Mouse (Mus musculus) kidney, embryonic 16.5 days (tissue): Measurements from ENCODE around the gene Sema4d. TPM values are rescaled to one million over a fixed set of nuclear protein-coding genes. Genes with fewer than 3 reads are reported as not detected.

Experiments used
- ATAC-seq: fragments of 200-750 bp; cut with Nextera tagmentation; 2 replicates; pipeline ENCODE4 v1.8.0; 2017; ENCODE audit warnings: moderate TSS enrichment; ENCODE audit not compliant: low FRiP score, low TSS enrichment
- H3K27ac ChIP-seq: fragments of 300-500 bp; sonication (generic); 2 replicates; pipeline ENCODE4 v1.5.1; 2014; ENCODE audit warnings: low read length
- H3K27me3 ChIP-seq: fragments of 300-500 bp; sonication (generic); 2 replicates; pipeline ENCODE4 v1.6.1; 2014; ENCODE audit warnings: low read length, control low read depth, mixed read lengths; ENCODE audit not compliant: insufficient read depth
- H3K36me3 ChIP-seq: fragments of 300-500 bp; sonication (generic); 2 replicates; pipeline ENCODE4 v1.6.1; 2014; ENCODE audit warnings: low read length, control low read depth, mixed read lengths; ENCODE audit not compliant: insufficient read depth
- H3K4me1 ChIP-seq: fragments of 300-500 bp; sonication (generic); 2 replicates; pipeline ENCODE4 v1.6.1; 2014; ENCODE audit warnings: low read length, control low read depth, mixed read lengths; ENCODE audit not compliant: insufficient read depth
- H3K4me2 ChIP-seq: fragments of 300-500 bp; sonication (generic); replicated peaks from 2 replicates; pipeline ENCODE4 v1.6.1; 2014; ENCODE audit warnings: low read depth, low read length
- H3K4me3 ChIP-seq: fragments of 300-500 bp; sonication (generic); 2 replicates; pipeline ENCODE4 v1.5.1; 2014; ENCODE audit warnings: mild to moderate bottlenecking, low read length
- H3K9ac ChIP-seq: fragments of 300-500 bp; sonication (generic); replicated peaks from 2 replicates; pipeline ENCODE4 v1.6.1; 2014; ENCODE audit warnings: low read length
- H3K9me3 ChIP-seq: fragments of 300-500 bp; sonication (generic); 2 replicates; pipeline ENCODE4 v1.6.1; 2016; ENCODE audit warnings: low read length, control low read depth
- WGBS: fragments of 180-500 bp; shearing (Covaris S2); extraction: QIAGEN DNeasy Blood & Tissue Kit; methylation state at CpG from one replicate; pipeline ENCODE4 v1.1.7; 2014; 5-methylcytosine and 5-hydroxymethylcytosine counted together
- polyA plus RNA-seq: library from polyadenylated mRNA; unstranded; fragments of >200 nt; fragmentation: Nextera tagmentation; extraction: Ambion mirVana; gene quantifications from 2 replicates; pipeline ENCODE4 v1.2.1, GENCODE M21; 2015

The Sema4d gene
- polyA plus RNA-seq, 1 experiment from 2014 or later, result 29.0 TPM

DNA sequence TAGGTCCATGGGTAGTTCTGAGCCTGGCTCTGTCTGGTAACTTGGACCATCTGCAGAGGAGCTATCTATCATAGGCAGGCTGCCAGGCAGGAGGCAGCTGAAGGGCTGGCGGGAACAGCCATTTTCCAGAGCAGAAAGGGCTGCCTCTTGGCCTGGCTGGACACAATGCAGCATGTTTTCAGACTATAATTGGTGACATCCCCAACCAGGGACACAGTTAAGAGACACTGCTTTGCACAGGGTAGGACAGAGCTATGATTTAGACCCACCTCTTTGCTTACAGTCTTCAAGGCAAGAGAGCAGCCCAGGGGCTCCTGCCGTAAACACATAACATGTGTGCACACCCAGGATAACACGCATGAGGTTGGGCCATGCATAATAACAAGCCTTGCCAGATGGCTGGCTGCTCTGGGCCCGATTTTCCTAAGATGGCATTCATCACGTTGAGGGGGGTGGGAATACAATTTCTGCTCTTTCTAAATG is 23.1 kb upstream of the Sema4d start:
- Histone ChIP-seq H3K27ac (no peak overlapping the region), H3K4me3 (no peak overlapping the region), H3K4me2 (no peak overlapping the region), H3K36me3 (no peaks in the 10 kb centered on the region), H3K27me3 (no peaks in the 10 kb centered on the region), H3K4me1 (0 out of 2 replicates have a peak, but pooled peaks cover 4% of the 10 kb centered on the region), H3K9ac (no peak overlapping the region), H3K9me3 (no peaks in the 10 kb centered on the region)
- WGBS, result 83% methylated on average over 5 of the region's 5 CpGs
- no peak for ATAC-seq

DNA sequence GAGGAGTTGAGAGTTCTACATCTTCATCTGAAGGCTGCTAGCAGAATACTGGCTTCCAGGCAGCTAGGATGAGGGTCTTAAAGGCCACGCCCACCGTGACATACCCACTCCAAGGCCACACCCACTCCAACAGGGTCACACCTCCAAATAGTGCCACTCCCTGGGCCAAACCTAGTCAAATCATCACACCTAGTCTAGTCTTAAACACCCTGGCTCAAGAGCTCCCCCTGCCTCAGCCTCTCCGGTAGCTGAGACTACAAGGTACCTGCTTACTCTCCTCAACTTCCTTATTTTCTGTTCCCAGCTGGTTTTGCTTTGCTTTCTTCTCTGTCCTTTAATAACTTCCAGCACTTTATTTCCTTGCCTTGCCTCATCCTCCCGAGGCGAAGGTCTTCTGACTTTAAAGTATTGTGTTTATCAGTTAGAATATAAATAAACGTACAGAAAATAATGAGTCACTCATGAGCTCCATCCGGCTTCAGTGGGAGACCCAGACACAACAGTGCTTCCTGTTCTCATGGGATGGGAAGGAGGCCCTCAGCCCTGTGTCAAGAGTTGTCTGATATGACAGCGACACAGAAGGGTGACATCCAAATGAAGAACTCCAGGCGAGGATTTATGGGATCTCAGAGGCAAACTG is 22.4 kb upstream of the Sema4d start:
- Histone ChIP-seq H3K36me3 (no peaks in the 10 kb centered on the region), H3K27ac (no peak overlapping the region), H3K9me3 (no peaks in the 10 kb centered on the region), H3K27me3 (no peaks in the 10 kb centered on the region), H3K4me1 (0 out of 2 replicates have a peak, but pooled peaks cover 4% of the 10 kb centered on the region), H3K4me3 (no peak overlapping the region), H3K4me2 (no peak overlapping the region), H3K9ac (no peak overlapping the region)
- 74% methylated on average over 9 of the region's 9 CpGs for WGBS
- no peak for ATAC-seq

DNA sequence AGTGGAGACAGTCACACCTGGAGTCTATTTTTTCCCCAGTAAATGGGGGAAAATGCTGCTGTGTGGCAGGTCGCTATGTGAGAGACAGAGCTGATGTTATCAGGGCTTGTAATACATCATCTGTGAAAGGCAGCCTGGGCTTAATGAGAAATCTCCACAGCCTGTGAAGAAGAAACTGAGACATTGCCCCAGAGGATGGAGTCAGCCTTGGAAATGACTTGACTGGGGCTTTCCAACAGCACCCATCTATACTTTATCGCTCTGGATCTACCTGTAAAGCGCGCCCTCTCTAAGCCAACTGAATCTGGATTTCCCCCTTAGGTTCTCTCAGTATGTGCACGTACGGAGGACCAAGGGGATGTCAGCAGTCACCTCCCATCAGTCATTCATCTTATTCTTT is 21.1 kb upstream of the Sema4d start:
- Histone ChIP-seq H3K36me3 (no peaks in the 10 kb centered on the region), H3K9me3 (no peaks in the 10 kb centered on the region), H3K9ac (no peak overlapping the region), H3K4me2 (no peak overlapping the region), H3K4me1 (0 out of 2 replicates have a peak, but pooled peaks cover 4% of the 10 kb centered on the region), H3K27ac (no peak overlapping the region), H3K27me3 (no peaks in the 10 kb centered on the region), H3K4me3 (no peak overlapping the region)
- ATAC-seq, result no peak
- WGBS, result 84% methylated on average over 6 of the region's 6 CpGs

GRCm38 (mm10) chr13:51813621-51814615 is 20.4 kb upstream of the Sema4d start:
- no peak overlapping the region for H3K27ac ChIP-seq
- H3K4me1 ChIP-seq, result 0 out of 2 replicates have a peak, but pooled peaks cover 4% of the 10 kb centered on the region
- WGBS, result 52% methylated on average over 10 of the region's 10 CpGs
- no peak overlapping the region for H3K4me3 ChIP-seq
- no peak overlapping the region for H3K9ac ChIP-seq
- no peaks in the 10 kb centered on the region for H3K9me3 ChIP-seq
- H3K36me3 ChIP-seq, result no peaks in the 10 kb centered on the region
- no peaks in the 10 kb centered on the region for H3K27me3 ChIP-seq
- H3K4me2 ChIP-seq, result no peak overlapping the region
- no peak for ATAC-seq

DNA sequence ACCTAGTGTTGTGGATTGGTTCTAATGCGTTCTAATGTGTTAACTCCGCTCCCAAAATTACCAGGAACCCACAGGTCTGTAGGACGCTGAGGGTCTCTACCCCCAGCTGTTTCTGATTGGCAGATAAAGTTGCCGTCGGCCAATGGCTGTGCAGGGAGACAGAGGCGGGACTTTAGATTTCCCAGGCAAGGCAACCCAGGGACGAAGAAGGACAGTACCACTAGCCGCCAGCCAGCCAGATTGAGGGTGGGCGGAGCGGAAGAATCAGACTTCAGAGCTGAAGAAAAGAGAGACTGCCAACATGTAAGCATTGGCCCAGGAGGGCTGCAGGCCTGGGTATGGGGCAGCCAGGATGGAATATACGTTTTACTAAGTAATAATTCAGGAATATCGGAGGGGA is 14.6 kb upstream of the Sema4d start:
- 33% methylated on average over 12 of the region's 12 CpGs for WGBS
- H3K9ac ChIP-seq, result no peak overlapping the region
- no peaks in the 10 kb centered on the region for H3K9me3 ChIP-seq
- no peak overlapping the region for H3K27ac ChIP-seq
- no peaks in the 10 kb centered on the region for H3K4me1 ChIP-seq
- ATAC-seq, result peak; percentile 49; the same call in 1 of the 2 replicates
- no peaks in the 10 kb centered on the region for H3K36me3 ChIP-seq
- H3K4me3 ChIP-seq, result no peak overlapping the region
- H3K27me3 ChIP-seq, result no peaks in the 10 kb centered on the region
- H3K4me2 ChIP-seq, result no peak overlapping the region

DNA sequence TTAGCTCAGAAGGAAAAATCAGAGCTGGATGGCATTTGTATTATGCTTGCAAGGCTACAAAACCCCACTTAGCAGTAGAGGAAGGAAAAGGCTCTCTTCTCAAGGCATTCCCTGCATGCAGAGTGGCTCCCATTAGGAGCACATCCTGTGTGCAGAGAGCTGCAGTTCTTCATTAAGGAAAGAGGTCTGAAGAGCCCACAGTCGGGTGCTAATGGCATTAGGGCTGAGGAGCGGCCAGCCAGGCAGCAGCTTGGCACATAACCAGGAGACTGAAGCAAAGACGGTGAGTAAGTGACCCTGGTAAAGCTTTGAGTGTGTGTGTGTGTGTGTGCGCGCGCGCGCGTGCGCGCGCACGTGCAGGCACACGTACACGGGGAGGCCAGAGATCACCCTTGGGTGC is 12.7 kb upstream of the Sema4d start:
- Histone ChIP-seq H3K27me3 (no peaks in the 10 kb centered on the region), H3K9ac (no peak overlapping the region), H3K27ac (no peak overlapping the region), H3K4me3 (no peak overlapping the region), H3K36me3 (no peaks in the 10 kb centered on the region), H3K9me3 (no peaks in the 10 kb centered on the region), H3K4me2 (no peak overlapping the region), H3K4me1 (no peaks in the 10 kb centered on the region)
- ATAC-seq, result no peak
- WGBS, result 84% methylated on average over 15 of the region's 15 CpGs

DNA sequence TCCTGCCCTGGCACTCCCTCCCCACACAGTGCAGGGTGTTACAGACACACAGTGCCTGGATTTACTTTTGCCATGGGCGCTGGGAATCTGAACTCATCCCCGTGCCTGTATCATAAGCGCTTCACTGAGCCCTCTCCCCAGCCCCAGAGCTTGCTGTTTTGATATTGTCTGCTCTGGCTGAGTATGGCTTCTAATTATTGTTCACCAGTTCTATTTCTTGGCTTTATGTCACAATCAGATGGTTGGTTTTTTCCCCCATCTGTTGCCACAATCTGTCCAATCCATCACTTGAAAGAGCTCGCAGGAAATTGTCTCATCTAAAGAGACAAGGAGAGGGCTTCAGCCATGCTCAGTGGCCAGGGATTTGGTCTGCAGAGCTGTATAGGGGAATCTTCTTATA is 12.1 kb upstream of the Sema4d start:
- H3K4me1 ChIP-seq, result no peaks in the 10 kb centered on the region
- 70% methylated on average over 4 of the region's 4 CpGs for WGBS
- H3K9me3 ChIP-seq, result no peaks in the 10 kb centered on the region

GRCm38 (mm10) chr13:51800921-51801320 is 7.4 kb upstream of the Sema4d start:
- Histone ChIP-seq H3K4me3 (no peak overlapping the region), H3K36me3 (no peaks in the 10 kb centered on the region), H3K4me1 (no peaks in the 10 kb centered on the region), H3K9ac (no peak overlapping the region), H3K9me3 (no peaks in the 10 kb centered on the region), H3K27me3 (no peaks in the 10 kb centered on the region), H3K27ac (no peak overlapping the region), H3K4me2 (no peak overlapping the region)
- ATAC-seq, result no peak
- 61% methylated on average over 9 of the region's 9 CpGs for WGBS

More for the DNA sequence above, 12.1 kb upstream of the Sema4d start:
- Histone ChIP-seq H3K4me2 (no peak overlapping the region), H3K27me3 (no peaks in the 10 kb centered on the region), H3K4me3 (no peak overlapping the region), H3K36me3 (no peaks in the 10 kb centered on the region), H3K9ac (no peak overlapping the region), H3K27ac (no peak overlapping the region)
- no peak for ATAC-seq

DNA sequence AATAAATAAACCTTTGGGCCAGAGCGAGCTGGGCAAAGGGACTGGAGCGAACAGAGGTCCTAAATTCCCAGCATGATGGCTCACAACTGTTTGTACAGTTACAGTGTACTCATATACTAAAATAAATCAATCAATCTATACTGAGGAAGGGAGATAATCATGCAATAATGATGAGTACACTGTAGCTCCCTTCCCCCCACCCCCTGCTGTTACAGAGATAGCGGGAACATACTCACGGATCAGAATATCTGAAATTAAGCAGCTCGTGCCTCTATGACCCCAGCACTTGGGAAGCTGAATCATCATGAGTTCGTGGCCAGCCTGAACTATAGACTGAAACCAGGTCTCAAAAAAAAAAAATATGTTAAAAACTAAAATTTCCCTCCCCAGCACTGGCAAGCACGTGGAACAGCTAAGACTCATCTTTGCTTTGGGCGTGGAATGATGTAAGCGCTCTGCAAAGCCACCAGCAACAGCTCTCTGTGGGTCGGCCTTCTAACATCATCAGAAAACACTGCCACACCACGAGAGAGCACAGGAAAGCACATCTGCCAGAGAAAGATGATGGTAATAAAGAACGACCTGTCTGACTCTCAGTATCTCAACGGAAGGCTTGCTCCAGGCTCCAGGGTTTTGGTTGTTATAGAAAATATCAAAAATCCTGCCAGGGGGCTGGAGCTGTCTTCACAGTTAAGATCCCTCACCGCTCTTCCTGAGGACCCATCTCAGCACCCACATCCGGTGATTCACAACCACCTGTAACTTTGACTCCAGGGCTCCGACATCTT is 6.4 kb upstream of the Sema4d start:
- Histone ChIP-seq H3K4me2 (no peak overlapping the region), H3K36me3 (no peaks in the 10 kb centered on the region), H3K4me1 (no peaks in the 10 kb centered on the region), H3K27me3 (no peaks in the 10 kb centered on the region), H3K4me3 (no peak overlapping the region), H3K9ac (no peak overlapping the region), H3K27ac (no peak overlapping the region), H3K9me3 (no peaks in the 10 kb centered on the region)
- ATAC-seq, result no peak
- WGBS, result 84% methylated on average over 16 of the region's 16 CpGs
